Mouse (Mus musculus) kidney, embryonic 14.5 days (tissue): ENCODE data around the gene Nyx. TPM values are rescaled to one million over a fixed set of nuclear protein-coding genes. Genes with fewer than 3 reads are reported as not detected.

Source experiments
- ATAC-seq: fragments of 200-750 bp; cut with Nextera tagmentation; 2 replicates; pipeline ENCODE4 v1.8.0; 2017; ENCODE audit warnings: moderate number of reproducible peaks, mild to moderate bottlenecking, moderate TSS enrichment, moderate library complexity; ENCODE audit not compliant: low FRiP score, low TSS enrichment
- H3K27ac ChIP-seq: fragments of 300-500 bp; sonication (generic); 2 replicates; pipeline ENCODE4 v1.5.1; 2014; ENCODE audit warnings: low read depth, mild to moderate bottlenecking, low read length, moderate library complexity, mixed read lengths
- H3K27me3 ChIP-seq: fragments of 300-500 bp; sonication (generic); 2 replicates; pipeline ENCODE4 v1.6.1; 2014; ENCODE audit warnings: mild to moderate bottlenecking, low read length; ENCODE audit not compliant: control insufficient read depth, insufficient read depth
- H3K36me3 ChIP-seq: fragments of 300-500 bp; sonication (generic); 2 replicates; pipeline ENCODE4 v1.6.1; 2014; ENCODE audit warnings: low read length, mixed read lengths; ENCODE audit not compliant: control insufficient read depth, insufficient read depth
- H3K4me1 ChIP-seq: fragments of 300-500 bp; sonication (generic); 2 replicates; pipeline ENCODE4 v1.6.1; 2014; ENCODE audit warnings: low read length, mixed read lengths; ENCODE audit not compliant: control insufficient read depth, insufficient read depth
- H3K4me2 ChIP-seq: fragments of 300-500 bp; sonication (generic); replicated peaks from 2 replicates; pipeline ENCODE4 v1.6.1; 2014; ENCODE audit warnings: low read depth, mild to moderate bottlenecking, low read length
- H3K4me3 ChIP-seq: fragments of 300-500 bp; sonication (generic); 2 replicates; pipeline ENCODE4 v1.5.1; 2014; ENCODE audit warnings: mild to moderate bottlenecking, low read length
- H3K9ac ChIP-seq: fragments of 300-500 bp; sonication (generic); 2 replicates; pipeline ENCODE4 v1.6.1; 2014; ENCODE audit warnings: low read depth, mild to moderate bottlenecking, low read length, moderate library complexity
- H3K9me3 ChIP-seq: fragments of 300-500 bp; sonication (generic); 2 replicates; pipeline ENCODE4 v1.6.1; 2016; ENCODE audit warnings: low read length; ENCODE audit not compliant: control insufficient read depth
- WGBS: fragments of 180-500 bp; shearing (Covaris S2); extraction: QIAGEN DNeasy Blood & Tissue Kit; methylation state at CpG from one replicate; pipeline ENCODE4 v1.1.7; 2014; 5-methylcytosine and 5-hydroxymethylcytosine counted together
- polyA plus RNA-seq: library from polyadenylated mRNA; unstranded; fragments of >200 nt; fragmentation: Nextera tagmentation; extraction: Ambion mirVana; gene quantifications from 2 replicates; pipeline ENCODE4 v1.2.1, GENCODE M21; 2014

Gene Nyx
- polyA plus RNA-seq, 1 experiment from 2014 or later: not detected

- peaks cover 6% of the 10 kb centered on the region; the same call in 1 of the 2 replicates for H3K9me3 ChIP-seq
- no peak overlapping the region for H3K27ac ChIP-seq
- no peak overlapping the region for H3K9ac ChIP-seq
- H3K36me3 ChIP-seq: no peaks in the 10 kb centered on the region
- no peak for ATAC-seq
- H3K4me3 ChIP-seq: no peak overlapping the region
- no peaks in the 10 kb centered on the region for H3K27me3 ChIP-seq
- H3K4me2 ChIP-seq: no peak overlapping the region
- H3K4me1 ChIP-seq: no peaks in the 10 kb centered on the region
Observed at GRCm38 (mm10) chrX:13484447-13484846, 18.5 kb downstream of the Nyx start.

- ATAC-seq: no peak
- 78% methylated on average over 3 of the region's 3 CpGs for WGBS
- no peaks in the 10 kb centered on the region for H3K27me3 ChIP-seq
Observed at GRCm38 (mm10) chrX:13489001-13489400, 23.1 kb downstream of the Nyx start.

GRCm38 (mm10) chrX:13489761-13490160, 23.9 kb downstream of the Nyx start:
- H3K4me3 ChIP-seq: no peak overlapping the region
- no peak overlapping the region for H3K9ac ChIP-seq
- no peaks in the 10 kb centered on the region for H3K36me3 ChIP-seq
- H3K4me2 ChIP-seq: no peak overlapping the region
- 86% methylated on average over 1 of the region's 1 CpGs for WGBS
- no peaks in the 10 kb centered on the region for H3K4me1 ChIP-seq
- H3K9me3 ChIP-seq: peaks cover 6% of the 10 kb centered on the region; the same call in 1 of the 2 replicates
- no peaks in the 10 kb centered on the region for H3K27me3 ChIP-seq
- no peak overlapping the region for H3K27ac ChIP-seq
- ATAC-seq: no peak

More at GRCm38 (mm10) chrX:13489001-13489400, 23.1 kb downstream of the Nyx start:
- Histone ChIP-seq H3K9ac (no peak overlapping the region), H3K4me2 (no peak overlapping the region), H3K4me3 (no peak overlapping the region), H3K9me3 (peaks cover 6% of the 10 kb centered on the region; the same call in 1 of the 2 replicates), H3K27ac (no peak overlapping the region), H3K36me3 (no peaks in the 10 kb centered on the region), H3K4me1 (no peaks in the 10 kb centered on the region)

- no peaks in the 10 kb centered on the region for H3K27me3 ChIP-seq
- ATAC-seq: no peak
- peaks cover 6% of the 10 kb centered on the region; the same call in 1 of the 2 replicates for H3K9me3 ChIP-seq
- WGBS: 68% methylated on average over 3 of the region's 3 CpGs
- H3K4me2 ChIP-seq: no peak overlapping the region
- H3K27ac ChIP-seq: no peak overlapping the region
- no peak overlapping the region for H3K4me3 ChIP-seq
- no peaks in the 10 kb centered on the region for H3K4me1 ChIP-seq
- no peak overlapping the region for H3K9ac ChIP-seq
- no peaks in the 10 kb centered on the region for H3K36me3 ChIP-seq
Observed at GRCm38 (mm10) chrX:13490941-13491340, 25.0 kb downstream of the Nyx start.

- Histone ChIP-seq H3K9me3 (no peaks in the 10 kb centered on the region), H3K27ac (no peak overlapping the region), H3K4me3 (no peak overlapping the region), H3K4me1 (no peaks in the 10 kb centered on the region), H3K4me2 (no peak overlapping the region), H3K36me3 (no peaks in the 10 kb centered on the region), H3K27me3 (no peaks in the 10 kb centered on the region), H3K9ac (no peak overlapping the region)
- ATAC-seq: no peak
Observed at GRCm38 (mm10) chrX:13492922-13493321, 27.0 kb downstream of the Nyx start.

GRCm38 (mm10) chrX:13494892-13495703, 29.2 kb downstream of the Nyx start:
- no peaks in the 10 kb centered on the region for H3K9me3 ChIP-seq
- 82% methylated on average over 8 of the region's 8 CpGs for WGBS
- no peak overlapping the region for H3K27ac ChIP-seq
- H3K4me3 ChIP-seq: no peak overlapping the region
- H3K4me1 ChIP-seq: no peaks in the 10 kb centered on the region
- H3K27me3 ChIP-seq: no peaks in the 10 kb centered on the region; the same call in 1 of the 2 replicates
- ATAC-seq: no peak
- no peak overlapping the region for H3K9ac ChIP-seq
- no peaks in the 10 kb centered on the region for H3K36me3 ChIP-seq
- H3K4me2 ChIP-seq: no peak overlapping the region

GRCm38 (mm10) chrX:13500284-13500683, 34.4 kb downstream of the Nyx start:
- Histone ChIP-seq H3K27ac (no peak overlapping the region), H3K27me3 (no peaks in the 10 kb centered on the region; the same call in 1 of the 2 replicates), H3K9me3 (no peaks in the 10 kb centered on the region), H3K4me1 (no peaks in the 10 kb centered on the region), H3K4me3 (no peak overlapping the region), H3K36me3 (no peaks in the 10 kb centered on the region), H3K4me2 (no peak overlapping the region), H3K9ac (no peak overlapping the region)
- WGBS: 84% methylated on average over 4 of the region's 4 CpGs
- ATAC-seq: no peak

GRCm38 (mm10) chrX:13502862-13503375, 37.0 kb downstream of the Nyx start:
- Histone ChIP-seq H3K4me3 (no peak overlapping the region), H3K4me1 (no peaks in the 10 kb centered on the region), H3K9me3 (no peaks in the 10 kb centered on the region), H3K27me3 (no peaks in the 10 kb centered on the region; the same call in 1 of the 2 replicates), H3K4me2 (no peak overlapping the region), H3K27ac (no peak overlapping the region), H3K36me3 (no peaks in the 10 kb centered on the region), H3K9ac (no peak overlapping the region)
- ATAC-seq: no peak
- 74% methylated on average over 7 of the region's 7 CpGs for WGBS

- Histone ChIP-seq H3K9me3 (no peaks in the 10 kb centered on the region), H3K36me3 (no peaks in the 10 kb centered on the region), H3K27me3 (no peaks in the 10 kb centered on the region; the same call in 1 of the 2 replicates), H3K4me2 (no peak overlapping the region), H3K27ac (no peak overlapping the region), H3K4me1 (no peaks in the 10 kb centered on the region), H3K4me3 (no peak overlapping the region), H3K9ac (no peak overlapping the region)
- 85% methylated on average over 7 of the region's 7 CpGs for WGBS
- no peak for ATAC-seq
Observed at GRCm38 (mm10) chrX:13504389-13504788, 38.5 kb downstream of the Nyx start.
